Mouse (Mus musculus) heart, embryonic 14.5 days (tissue): ENCODE data around the gene Mdm4. TPM values are rescaled to one million over a fixed set of nuclear protein-coding genes. Genes with fewer than 3 reads are reported as not detected.
"Not testable (repeated sequence)": the region's sequence is repeated elsewhere in the genome, so short reads cannot be mapped to it uniquely, and the experiment has no call there.

Source experiments
- ATAC-seq: fragments of 200-750 bp; cut with Nextera tagmentation; 2 replicates; pipeline ENCODE4 v1.8.0; 2017; ENCODE audit warnings: low read depth, moderate TSS enrichment; ENCODE audit not compliant: insufficient number of reproducible peaks, insufficient read depth, low FRiP score
- H3K27ac ChIP-seq, 2 experiments: fragments of 200-500 bp in 1 of 2; fragments of 300-500 bp in 1 of 2; sonication (generic) in 1 of 2; replicated peaks in 1 of 2; 2 replicates each; pipeline ENCODE4 v1.5.1; 2012 to 2014; ENCODE audit warnings: low read depth in 2 of 2, low read length in 2 of 2, control low read depth in 1 of 2, mild to moderate bottlenecking in 1 of 2, mixed read lengths in 1 of 2; ENCODE audit not compliant: control insufficient read depth in 1 of 2, insufficient read depth in 1 of 2
- H3K27me3 ChIP-seq: fragments of 300-500 bp; sonication (generic); 2 replicates; pipeline ENCODE4 v1.6.1; 2014; ENCODE audit warnings: mild to moderate bottlenecking, low read length, control low read depth; ENCODE audit not compliant: control insufficient read depth, insufficient read depth
- H3K36me3 ChIP-seq: fragments of 300-500 bp; sonication (generic); 2 replicates; pipeline ENCODE4 v1.6.1; 2014; ENCODE audit warnings: mild to moderate bottlenecking, control low read depth, low read length, mixed read lengths; ENCODE audit not compliant: control insufficient read depth, insufficient read depth
- H3K4me1 ChIP-seq, 2 experiments: fragments of 200-500 bp in 1 of 2; fragments of 300-500 bp in 1 of 2; sonication (generic) in 1 of 2; 2 replicates each; pipeline ENCODE4 v1.6.1; 2012 to 2014; ENCODE audit warnings: low read length in 2 of 2, control low read depth in 1 of 2, mixed read lengths in 1 of 2; ENCODE audit not compliant: control insufficient read depth in 2 of 2, insufficient read depth in 2 of 2
- H3K4me2 ChIP-seq: fragments of 300-500 bp; sonication (generic); 2 replicates; pipeline ENCODE4 v1.6.1; 2014; ENCODE audit warnings: mild to moderate bottlenecking, low read length
- H3K4me3 ChIP-seq, 2 experiments: fragments of 200-500 bp in 1 of 2; fragments of 300-500 bp in 1 of 2; sonication (generic) in 1 of 2; 2 replicates each; pipeline ENCODE4 v1.5.1; 2012 to 2014; ENCODE audit warnings: low read length in 2 of 2, mild to moderate bottlenecking in 2 of 2, control low read depth in 1 of 2, low read depth in 1 of 2, moderate library complexity in 1 of 2; ENCODE audit not compliant: control insufficient read depth in 1 of 2, insufficient read depth in 1 of 2
- H3K9ac ChIP-seq: fragments of 300-500 bp; sonication (generic); 2 replicates; pipeline ENCODE4 v1.6.1; 2014; ENCODE audit warnings: mild to moderate bottlenecking, low read length
- H3K9me3 ChIP-seq: fragments of 300-500 bp; sonication (generic); 2 replicates; pipeline ENCODE4 v1.6.1; 2016; ENCODE audit warnings: low read length, control low read depth; ENCODE audit not compliant: control insufficient read depth
- WGBS: fragments of 180-500 bp; shearing (Covaris S2); extraction: QIAGEN DNeasy Blood & Tissue Kit; methylation state at CpG from one replicate; pipeline ENCODE4 v1.1.7; 2014; 5-methylcytosine and 5-hydroxymethylcytosine counted together
- polyA plus RNA-seq: library from polyadenylated mRNA; unstranded; fragments of >200 nt; fragmentation: Nextera tagmentation; extraction: Ambion mirVana; gene quantifications from 2 replicates; pipeline ENCODE4 v1.2.1, GENCODE M21; 2014

Gene Mdm4
- polyA plus RNA-seq, 1 experiment from 2014 or later, result 38.2 TPM

DNA sequence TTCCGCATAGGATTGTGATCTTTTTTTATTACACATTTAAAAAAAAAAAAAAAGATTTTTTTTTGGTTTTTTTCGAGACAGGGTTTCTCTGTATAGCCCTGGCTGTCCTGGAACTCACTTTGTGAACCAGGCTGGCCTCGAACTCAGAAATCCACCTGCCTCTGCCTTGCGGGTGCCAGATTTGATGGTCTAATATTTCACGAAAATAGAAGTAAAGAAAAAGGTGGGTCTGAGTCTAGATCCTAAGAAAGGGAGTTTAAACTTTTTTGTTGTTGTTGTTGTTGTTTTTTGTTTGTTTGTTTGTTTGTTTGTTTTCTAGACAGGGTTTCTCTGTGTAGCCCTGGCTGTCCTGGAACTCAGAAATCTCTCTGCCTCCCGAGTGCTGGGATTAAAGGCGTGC, 4.3 kb upstream of the Mdm4 start:
- not testable (repeated sequence) for ATAC-seq, H3K4me3 ChIP-seq, H3K27ac ChIP-seq, H3K9ac ChIP-seq, H3K4me1 ChIP-seq, H3K36me3 ChIP-seq, H3K4me2 ChIP-seq, H3K27me3 ChIP-seq, H3K9me3 ChIP-seq
- WGBS, result 70% methylated on average over 7 of the region's 7 CpGs

DNA sequence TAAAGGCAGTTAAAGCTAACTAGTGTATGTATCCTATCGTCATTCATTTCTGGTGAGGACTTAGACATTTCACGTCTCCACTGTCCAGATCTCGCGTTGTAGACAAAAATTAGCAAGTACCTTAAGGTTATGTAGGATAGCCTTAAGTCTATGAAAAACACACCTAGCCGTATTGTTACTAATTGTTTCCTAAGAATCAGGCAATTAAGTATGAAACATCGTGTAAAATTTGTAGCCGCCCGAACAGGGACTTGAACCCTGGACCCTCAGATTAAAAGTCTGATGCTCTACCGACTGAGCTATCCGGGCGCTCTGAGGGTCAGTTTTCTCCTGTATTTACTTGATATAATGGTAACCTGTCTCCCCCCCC, 3.7 kb upstream of the Mdm4 start:
- 6% methylated on average over 11 of the region's 11 CpGs for WGBS
- Histone ChIP-seq H3K27me3 (no peaks in the 10 kb centered on the region), H3K9ac (peak overlapping the region; percentile 71; the same call in 1 of the 2 replicates), H3K4me1 (0 out of 4 replicates have a peak, but pooled peaks cover 0 to 3% of the 10 kb centered on the region in 2 experiments), H3K9me3 (no peaks in the 10 kb centered on the region), H3K36me3 (no peaks in the 10 kb centered on the region), H3K27ac (no peak overlapping the region; a peak in 2 of 4 replicates), H3K4me2 (peak overlapping the region; percentile 63), H3K4me3 (peak overlapping the region; percentile 53 to 65; a peak in 3 of 4 replicates)
- ATAC-seq, result peak; percentile 55

DNA sequence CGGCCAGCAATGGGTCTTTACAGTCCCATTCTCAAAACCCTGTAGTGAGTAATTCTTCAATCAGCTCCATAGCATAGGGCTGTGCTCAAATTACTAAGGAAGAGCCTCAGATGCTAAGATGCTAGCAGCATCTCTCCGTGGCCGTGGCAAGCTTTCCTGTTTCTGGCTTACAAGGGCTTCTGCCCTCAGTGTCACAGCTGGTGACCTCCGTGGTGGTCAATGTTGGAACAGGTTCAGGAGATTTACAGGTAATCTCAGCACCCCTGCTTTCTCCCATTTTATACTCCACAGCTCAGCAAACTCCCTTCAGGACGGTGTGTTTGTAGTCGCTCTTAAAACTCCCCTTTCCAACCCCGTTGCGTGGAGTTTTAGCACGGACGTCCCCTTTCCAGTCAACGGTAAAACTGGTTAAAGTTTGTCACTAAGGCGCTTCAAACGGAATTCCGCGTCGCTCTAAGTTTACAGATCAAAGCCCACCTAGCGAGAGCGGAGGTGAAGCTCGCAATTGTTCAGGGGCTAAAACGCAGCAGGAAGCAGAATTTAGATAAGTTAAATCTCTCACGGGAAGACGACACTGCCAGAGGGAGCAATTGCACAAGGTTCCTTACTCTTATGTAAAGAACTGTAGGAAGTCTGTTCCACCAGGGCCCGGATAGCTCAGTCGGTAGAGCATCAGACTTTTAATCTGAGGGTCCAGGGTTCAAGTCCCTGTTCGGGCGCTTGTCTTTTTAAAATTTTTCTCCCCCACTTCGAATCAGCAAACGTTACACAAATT, 3.1 kb upstream of the Mdm4 start:
- WGBS, result 1% methylated on average over 28 of the region's 28 CpGs
- Histone ChIP-seq H3K4me3 (peak overlapping the region; percentile 53 to 65), H3K27me3 (no peaks in the 10 kb centered on the region), H3K27ac (peak overlapping the region; percentile 64 to 70), H3K4me1 (0 out of 4 replicates have a peak, but pooled peaks cover 0 to 3% of the 10 kb centered on the region in 2 experiments), H3K4me2 (peak overlapping the region; percentile 63), H3K9me3 (no peaks in the 10 kb centered on the region), H3K9ac (peak overlapping the region; percentile 71), H3K36me3 (no peaks in the 10 kb centered on the region)
- ATAC-seq, result peak; percentile 75

DNA sequence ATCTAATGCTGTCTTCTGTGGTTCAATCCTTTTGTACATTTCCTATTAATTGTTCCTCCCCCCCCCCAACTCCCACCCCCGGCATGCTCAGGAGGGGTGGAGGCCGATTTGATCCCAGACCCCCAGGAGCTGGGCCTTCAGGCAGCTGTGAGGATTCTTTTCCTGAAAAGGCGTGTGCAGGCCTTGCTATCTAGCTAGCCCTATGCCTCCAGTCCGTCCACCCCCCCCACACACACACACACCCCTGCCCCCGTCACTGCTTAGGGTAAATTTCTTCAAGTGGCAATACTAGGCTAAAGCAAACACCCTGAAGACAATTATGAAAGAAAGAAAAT, 2.6 kb upstream of the Mdm4 start:
- 20% methylated on average over 5 of the region's 5 CpGs for WGBS
- peak overlapping the region; percentile 53 to 65 for H3K4me3 ChIP-seq
- peak overlapping the region; percentile 63 for H3K4me2 ChIP-seq
- 0 out of 4 replicates have a peak, but pooled peaks cover 0 to 3% of the 10 kb centered on the region in 2 experiments for H3K4me1 ChIP-seq
- no peaks in the 10 kb centered on the region for H3K27me3 ChIP-seq
- H3K27ac ChIP-seq, result peak overlapping the region in 1 of 2 experiments; percentile 70; a peak in 1 of 4 replicates
- peak overlapping the region; percentile 71 for H3K9ac ChIP-seq
- no peaks in the 10 kb centered on the region for H3K36me3 ChIP-seq
- ATAC-seq, result no peak
- no peaks in the 10 kb centered on the region for H3K9me3 ChIP-seq

DNA sequence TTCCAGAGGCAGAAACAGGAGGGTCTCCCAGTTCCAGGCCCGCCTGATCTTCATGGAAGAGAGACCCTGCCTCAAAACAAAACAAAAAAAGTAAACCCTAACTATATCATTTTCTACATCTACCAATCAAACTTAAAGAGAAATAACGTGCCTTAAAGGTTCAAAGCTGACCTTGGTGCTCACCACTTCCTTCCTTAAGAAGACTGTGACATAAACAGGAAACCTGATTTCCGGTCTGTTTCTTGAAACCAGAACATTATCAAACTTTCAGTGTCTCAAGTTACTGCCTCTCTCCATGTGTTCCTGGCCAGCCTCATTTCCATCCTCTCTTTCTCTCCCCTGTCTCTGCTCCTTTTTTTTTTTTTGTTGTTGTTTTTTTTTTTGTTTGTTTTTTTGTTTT, 617 bp downstream of the Mdm4 start:
- Histone ChIP-seq H3K27me3 (no peaks in the 10 kb centered on the region), H3K9me3 (no peaks in the 10 kb centered on the region), H3K9ac (no peak overlapping the region), H3K4me1 (0 out of 4 replicates have a peak, but pooled peaks cover 0 to 3% of the 10 kb centered on the region in 2 experiments), H3K4me2 (no peak overlapping the region), H3K4me3 (no peak overlapping the region), H3K36me3 (no peaks in the 10 kb centered on the region), H3K27ac (no peak overlapping the region)
- ATAC-seq, result no peak
- WGBS, result 77% methylated on average over 3 of the region's 3 CpGs

DNA sequence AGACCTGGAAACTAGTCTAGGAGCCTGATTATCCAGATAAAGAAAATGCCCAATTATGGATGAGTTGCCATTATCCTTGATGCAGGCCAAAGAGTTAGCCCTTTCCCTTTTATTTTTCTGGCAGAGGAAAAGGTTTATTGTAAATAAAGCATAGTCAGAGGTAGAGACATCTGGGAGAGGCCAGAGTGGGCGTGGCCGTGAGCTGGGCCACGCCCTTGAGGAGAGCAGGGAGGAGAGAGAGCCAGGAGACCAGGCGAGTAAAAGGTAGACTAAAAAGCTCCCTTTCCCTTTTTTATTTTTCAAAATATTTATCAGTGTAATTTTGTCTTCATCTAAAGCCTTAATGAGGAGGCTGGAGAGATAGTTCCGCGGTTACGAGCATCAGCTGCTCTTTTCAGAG, 2.4 kb downstream of the Mdm4 start:
- peaks cover 2 to 9% of the 10 kb centered on the region in 2 experiments; a peak in 2 of 4 replicates for H3K4me1 ChIP-seq
- no peak overlapping the region for H3K9ac ChIP-seq
- H3K27me3 ChIP-seq, result no peaks in the 10 kb centered on the region
- no peak overlapping the region for H3K27ac ChIP-seq
- H3K9me3 ChIP-seq, result no peaks in the 10 kb centered on the region
- H3K36me3 ChIP-seq, result no peaks in the 10 kb centered on the region
- H3K4me2 ChIP-seq, result no peak overlapping the region
- H3K4me3 ChIP-seq, result no peak overlapping the region
- no peak for ATAC-seq
- WGBS, result 36% methylated on average over 7 of the region's 7 CpGs

DNA sequence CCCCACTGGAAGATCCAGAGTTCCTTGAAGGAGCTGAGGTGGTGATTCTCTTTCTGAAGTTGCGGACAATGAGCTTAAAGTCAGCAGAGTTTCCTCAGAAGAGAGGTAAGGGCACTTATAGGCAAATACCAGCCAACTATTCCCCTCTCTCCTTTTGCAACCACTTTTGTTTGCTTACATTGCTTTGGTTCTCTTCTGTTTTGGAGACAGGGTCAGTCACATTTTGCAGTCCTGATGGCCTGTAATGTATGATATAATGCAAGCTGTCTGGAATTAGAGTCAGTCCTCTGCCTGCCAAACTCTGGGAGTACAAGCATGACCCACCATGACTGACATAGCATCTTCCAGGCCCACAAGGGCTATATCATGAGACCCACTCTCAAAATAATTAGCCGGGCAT, 3.2 kb downstream of the Mdm4 start:
- peaks cover under 1% of the 10 kb centered on the region; the same call in 1 of the 2 replicates for H3K36me3 ChIP-seq
- no peaks in the 10 kb centered on the region for H3K27me3 ChIP-seq
- no peak overlapping the region for H3K4me2 ChIP-seq
- H3K9ac ChIP-seq, result no peak overlapping the region
- 90% methylated on average over 2 of the region's 2 CpGs for WGBS
- no peak for ATAC-seq
- no peak overlapping the region for H3K4me3 ChIP-seq
- H3K4me1 ChIP-seq, result peaks cover 2 to 6% of the 10 kb centered on the region in 2 experiments; a peak in 2 of 4 replicates
- H3K9me3 ChIP-seq, result no peaks in the 10 kb centered on the region
- H3K27ac ChIP-seq, result no peak overlapping the region
